Mouse (Mus musculus) erythroblast, embryonic 14.5 days (primary cell): Measurements from ENCODE around the gene Dact3. TPM values are rescaled to one million over a fixed set of nuclear protein-coding genes. Genes with fewer than 3 reads are reported as not detected.

Source experiments
- H3K27me3 ChIP-seq: 2 replicates; pipeline ENCODE4 v1.6.1; 2012; ENCODE audit warnings: inconsistent platforms; ENCODE audit not compliant: control insufficient read depth
- H3K36me3 ChIP-seq: 2 replicates; pipeline ENCODE4 v1.6.1; 2012; ENCODE audit warnings: mild to moderate bottlenecking, inconsistent platforms; ENCODE audit not compliant: control insufficient read depth
- H3K4me1 ChIP-seq: 2 replicates; pipeline ENCODE4 v1.6.1; 2012; ENCODE audit warnings: inconsistent platforms; ENCODE audit not compliant: control insufficient read depth
- H3K4me3 ChIP-seq: replicated peaks from 2 replicates; pipeline ENCODE3; 2012; ENCODE audit warnings: moderate library complexity, mild to moderate bottlenecking, inconsistent platforms
- H3K9me3 ChIP-seq: 2 replicates; pipeline ENCODE4 v1.6.1; 2012; ENCODE audit warnings: low read length, inconsistent platforms, mixed read lengths; ENCODE audit not compliant: control insufficient read depth
- GATA1 ChIP-seq: IDR thresholded peaks from 2 replicates; pipeline ENCODE4 v1.6.1; 2012; ENCODE audit warnings: low read length, inconsistent platforms, mixed read lengths
- TAL1 ChIP-seq: IDR thresholded peaks from 3 replicates; pipeline ENCODE4 v1.6.1; 2012; ENCODE audit warnings: low read length, inconsistent platforms, mixed read lengths
- polyA plus RNA-seq: library from polyadenylated mRNA; stranded (reverse); fragments of >175 nt; gene quantifications from 2 replicates; pipeline ENCODE4 v1.2.3, GENCODE M21; 2012

Dact3 gene
- polyA plus RNA-seq, 1 experiment: 0.02 TPM

DNA sequence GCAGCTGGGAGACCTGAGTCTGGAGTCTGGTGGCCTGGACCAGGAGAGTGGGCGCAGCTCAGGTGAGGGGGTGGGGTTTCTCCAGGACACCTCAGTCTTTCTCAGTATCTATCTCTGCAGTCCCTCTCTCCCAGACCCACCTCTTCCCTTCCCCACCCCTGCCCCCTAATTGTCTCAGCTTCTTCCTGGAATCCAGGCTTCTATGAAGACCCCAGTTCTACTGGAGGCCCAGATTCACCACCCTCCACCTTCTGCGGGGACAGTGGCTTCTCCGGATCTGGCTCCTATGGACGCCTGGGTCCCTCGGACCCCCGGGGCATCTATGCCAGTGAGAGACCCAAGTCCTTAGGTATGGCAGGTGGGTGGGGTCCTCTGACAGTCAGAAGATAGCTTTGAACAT is 8.0 kb downstream of the Dact3 start:
- peaks cover 26% of the 10 kb centered on the region for H3K9me3 ChIP-seq
- no peak for TF ChIP-seq TAL1
- no peak for TF ChIP-seq GATA1
- no peak overlapping the region for H3K4me3 ChIP-seq
- 0 out of 2 replicates have a peak, but pooled peaks cover 2% of the 10 kb centered on the region for H3K4me1 ChIP-seq
- H3K27me3 ChIP-seq: peaks cover 65% of the 10 kb centered on the region
- H3K36me3 ChIP-seq: no peaks in the 10 kb centered on the region; the same call in 1 of the 2 replicates

DNA sequence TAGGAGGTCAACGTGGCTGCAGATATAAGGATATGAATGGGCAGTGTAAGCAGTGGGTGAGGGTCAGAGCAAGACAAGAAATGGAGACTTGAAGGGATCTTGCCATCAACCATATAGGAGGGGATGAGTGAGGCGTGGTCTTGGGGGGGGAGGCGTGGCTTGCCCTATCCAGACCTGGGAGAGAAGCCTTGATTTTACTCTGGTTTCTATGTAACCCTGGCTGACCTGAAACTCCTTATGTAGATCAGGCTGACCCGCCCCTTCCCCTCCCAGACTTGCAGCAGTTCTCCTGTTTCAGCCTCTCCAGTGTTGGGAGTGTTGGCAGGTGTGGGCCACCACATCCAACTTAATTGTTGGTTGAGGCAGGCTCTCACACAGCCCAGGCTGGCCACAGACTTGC is 9.2 kb downstream of the Dact3 start:
- Histone ChIP-seq H3K36me3 (no peaks in the 10 kb centered on the region; the same call in 1 of the 2 replicates), H3K27me3 (peaks cover 75% of the 10 kb centered on the region), H3K4me1 (0 out of 2 replicates have a peak, but pooled peaks cover 2% of the 10 kb centered on the region), H3K9me3 (peaks cover 26% of the 10 kb centered on the region), H3K4me3 (no peak overlapping the region)
- TF ChIP-seq GATA1: no peak

DNA sequence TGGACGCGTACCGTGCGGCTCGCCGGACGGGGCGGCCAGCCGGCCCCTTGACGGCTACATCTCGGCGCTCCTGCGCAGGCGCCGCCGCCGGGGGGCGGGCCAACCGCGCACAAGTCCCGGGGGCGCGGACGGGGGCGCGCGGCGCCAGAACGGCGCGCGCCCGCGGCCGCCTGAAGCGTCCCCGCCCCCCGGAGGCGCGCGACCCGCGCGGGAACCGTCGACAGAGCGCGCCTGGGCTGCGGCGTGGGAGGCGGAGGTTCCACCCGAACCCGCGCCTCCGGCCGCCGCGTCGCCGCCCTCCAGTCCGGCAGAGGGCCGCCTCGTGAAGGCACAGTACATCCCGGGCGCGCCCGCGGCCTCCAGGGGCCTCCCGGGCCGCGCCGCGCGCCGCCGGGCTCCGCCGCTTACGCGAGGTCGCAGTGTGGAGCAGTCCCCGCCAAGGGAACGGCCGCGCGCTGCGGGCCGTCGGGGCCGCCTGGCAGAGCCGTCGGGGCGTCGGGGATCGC is 10.2 kb downstream of the Dact3 start:
- 0 out of 2 replicates have a peak, but pooled peaks cover 2% of the 10 kb centered on the region for H3K4me1 ChIP-seq
- H3K4me3 ChIP-seq: no peak overlapping the region
- peaks cover 26% of the 10 kb centered on the region for H3K9me3 ChIP-seq
- H3K36me3 ChIP-seq: no peaks in the 10 kb centered on the region; the same call in 1 of the 2 replicates
- H3K27me3 ChIP-seq: peaks cover 82% of the 10 kb centered on the region
- TF ChIP-seq GATA1: no peak
- TF ChIP-seq TAL1: no peak

DNA sequence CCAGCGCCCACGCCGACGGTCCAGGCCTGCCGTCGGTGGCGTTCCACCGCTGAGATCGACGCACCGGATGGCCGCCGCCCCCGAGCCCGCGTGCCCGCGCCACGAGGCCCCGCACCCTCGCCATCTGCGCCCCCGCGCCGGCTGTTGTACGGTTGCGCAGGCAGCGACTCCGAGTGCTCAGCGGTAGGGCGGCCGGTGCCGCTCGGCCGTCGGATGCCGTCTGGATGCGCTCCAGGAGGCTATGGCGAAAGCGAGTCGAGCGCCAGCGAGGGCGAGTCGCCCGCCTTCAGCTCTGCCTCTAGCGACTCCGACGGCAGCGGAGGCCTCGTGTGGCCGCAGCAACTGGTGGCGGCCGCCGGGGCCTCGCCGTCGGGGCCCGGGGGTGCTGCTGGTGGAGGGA is 10.8 kb downstream of the Dact3 start:
- Histone ChIP-seq H3K9me3 (peaks cover 26% of the 10 kb centered on the region), H3K27me3 (peaks cover 83% of the 10 kb centered on the region), H3K36me3 (no peaks in the 10 kb centered on the region; the same call in 1 of the 2 replicates), H3K4me3 (no peak overlapping the region), H3K4me1 (peaks cover 2% of the 10 kb centered on the region; the same call in 1 of the 2 replicates)
- no peak for TF ChIP-seq TAL1
- no peak for TF ChIP-seq GATA1

DNA sequence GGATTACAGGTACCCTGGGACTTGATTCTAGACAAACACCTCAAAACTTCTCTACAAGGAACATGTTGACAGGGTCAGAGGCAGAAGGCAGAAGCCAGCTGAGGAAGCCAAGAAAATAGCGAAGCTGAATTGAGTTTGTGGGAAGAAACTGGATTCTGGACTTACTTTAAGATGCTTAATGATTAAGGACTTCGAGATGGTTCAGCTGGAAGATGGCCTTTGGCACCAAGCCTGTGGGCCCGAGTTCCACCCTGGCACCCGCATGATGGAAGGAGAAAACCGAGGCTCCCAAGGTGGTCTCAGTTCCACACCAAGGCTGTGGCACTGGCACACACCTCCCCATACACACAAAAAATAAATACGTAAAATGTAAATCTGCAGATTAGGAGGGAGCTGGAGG is 15.4 kb downstream of the Dact3 start:
- TF ChIP-seq TAL1: no peak
- no peak for TF ChIP-seq GATA1
- no peak overlapping the region for H3K4me3 ChIP-seq
- peaks cover 97% of the 10 kb centered on the region for H3K27me3 ChIP-seq
- H3K9me3 ChIP-seq: peaks cover 13% of the 10 kb centered on the region
- peaks cover 24% of the 10 kb centered on the region for H3K4me1 ChIP-seq
- no peaks in the 10 kb centered on the region; the same call in 1 of the 2 replicates for H3K36me3 ChIP-seq

DNA sequence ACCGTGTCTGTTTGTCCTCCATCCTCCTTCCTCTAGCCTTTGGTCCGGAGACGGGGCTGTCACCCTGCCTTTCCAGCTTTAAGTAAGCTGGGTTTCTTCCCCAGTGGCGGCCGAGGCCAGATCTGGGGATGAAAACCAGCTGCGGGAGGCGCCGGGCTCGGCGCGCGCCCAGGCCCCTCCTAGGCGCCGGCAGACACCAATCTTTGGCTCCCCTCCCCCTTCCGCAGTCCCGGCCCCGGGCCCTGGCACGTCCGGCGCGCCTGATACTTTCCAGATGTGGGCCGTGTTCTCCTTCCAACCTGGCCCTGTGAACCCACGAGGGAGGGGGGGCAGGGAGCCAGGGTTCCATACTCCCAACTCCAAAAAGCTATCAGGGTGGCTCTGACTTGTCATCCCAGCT is 15.8 kb downstream of the Dact3 start:
- peaks cover 94% of the 10 kb centered on the region for H3K27me3 ChIP-seq
- no peak overlapping the region for H3K4me3 ChIP-seq
- H3K4me1 ChIP-seq: peaks cover 24% of the 10 kb centered on the region
- H3K9me3 ChIP-seq: peaks cover 9% of the 10 kb centered on the region
- H3K36me3 ChIP-seq: no peaks in the 10 kb centered on the region; the same call in 1 of the 2 replicates
- TF ChIP-seq GATA1: no peak
- TF ChIP-seq TAL1: no peak

DNA sequence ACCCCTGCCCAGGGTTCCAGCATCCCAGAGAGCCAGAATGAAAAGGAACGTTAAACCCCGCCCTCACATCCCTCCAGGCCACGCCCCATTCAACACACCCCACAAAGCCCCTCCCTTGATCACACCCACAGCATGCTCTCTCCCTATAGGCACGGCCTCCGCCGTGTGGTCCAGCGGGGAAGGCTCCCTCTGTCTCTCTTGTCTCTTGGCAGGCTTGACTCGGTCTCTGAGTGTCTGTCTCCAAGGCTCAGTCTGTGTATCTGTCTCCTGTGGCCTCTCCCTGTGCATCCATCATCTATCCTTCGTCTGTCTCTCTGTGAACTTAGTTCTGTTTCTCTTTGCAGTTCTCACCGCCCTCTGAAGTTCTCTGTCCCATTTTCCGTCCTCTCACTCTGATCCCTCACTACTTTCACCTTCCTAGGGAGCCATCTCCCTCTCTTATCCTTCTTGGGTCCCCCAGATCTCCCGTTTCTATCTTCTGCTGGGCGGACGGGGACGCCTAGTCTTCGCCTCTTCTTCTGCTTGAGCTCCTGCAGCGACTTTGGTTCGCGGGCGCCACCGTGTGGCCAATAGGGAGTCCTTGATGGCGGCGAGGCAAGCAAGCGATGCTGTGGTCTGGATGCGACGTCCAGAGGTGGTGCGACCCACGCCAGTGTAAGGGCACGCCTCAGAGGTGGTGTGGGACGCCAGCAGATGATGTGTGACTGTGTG is 16.7 kb downstream of the Dact3 start, which contains the start of gene Gng8:
Gene Gng8, plus strand, starts transcription at position 146 of the 711 bp plus-strand sequence.
- peak within 1 kb of the TSS; percentile 38 for H3K4me3 ChIP-seq
- H3K36me3 ChIP-seq: no peaks in the 10 kb centered on the region
- peaks cover 86% of the 10 kb centered on the region for H3K27me3 ChIP-seq
- peaks cover under 1% of the 10 kb centered on the region for H3K9me3 ChIP-seq
- no peak for TF ChIP-seq TAL1
- TF ChIP-seq GATA1: no peak
- peaks cover 24% of the 10 kb centered on the region for H3K4me1 ChIP-seq

DNA sequence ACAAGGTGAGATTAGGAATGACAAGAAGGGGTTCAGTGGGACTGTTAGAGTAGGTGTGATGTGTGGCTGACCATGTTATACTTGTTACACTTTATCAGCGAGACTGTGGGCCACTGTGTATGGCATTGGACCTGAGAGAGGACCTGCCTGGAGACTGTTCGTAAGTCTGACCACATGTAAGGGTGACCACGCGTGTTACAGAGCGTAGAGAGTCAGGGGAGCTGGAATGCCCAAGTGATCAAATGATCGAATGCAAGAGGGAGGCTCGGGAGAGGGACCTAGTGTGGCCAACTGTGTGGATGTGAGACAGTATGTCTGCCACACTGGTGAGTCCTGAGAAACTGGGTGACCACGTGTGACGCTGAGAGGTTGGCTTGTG is 17.2 kb downstream of the Dact3 start:
- peak overlapping the region; percentile 38 for H3K4me3 ChIP-seq
- no peak for TF ChIP-seq GATA1
- TF ChIP-seq TAL1: no peak
- H3K4me1 ChIP-seq: peaks cover 24% of the 10 kb centered on the region
- H3K27me3 ChIP-seq: peaks cover 80% of the 10 kb centered on the region
- no peaks in the 10 kb centered on the region for H3K36me3 ChIP-seq
- no peaks in the 10 kb centered on the region for H3K9me3 ChIP-seq

DNA sequence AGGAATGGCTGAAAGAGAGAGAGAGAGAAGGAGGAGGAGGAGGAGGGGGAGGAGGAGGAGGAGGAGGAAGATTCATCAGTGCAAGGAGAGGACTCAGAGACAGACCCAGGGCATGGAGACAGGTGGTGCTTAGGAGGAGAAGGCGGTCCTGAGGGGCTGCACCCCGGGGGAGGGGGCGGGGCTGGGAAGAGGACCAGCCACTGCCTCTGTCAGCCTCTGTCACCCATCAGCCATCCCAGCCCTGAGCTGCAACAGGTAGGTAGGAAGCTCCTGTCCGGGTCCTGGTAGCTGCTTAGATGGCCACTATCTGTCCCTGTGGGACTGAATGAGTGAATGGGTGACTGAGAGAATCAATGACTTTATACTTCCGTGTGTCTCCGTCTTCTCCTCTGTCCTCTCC is 18.5 kb downstream of the Dact3 start:
- Histone ChIP-seq H3K4me1 (peaks cover 24% of the 10 kb centered on the region), H3K4me3 (no peak overlapping the region), H3K36me3 (no peaks in the 10 kb centered on the region), H3K9me3 (no peaks in the 10 kb centered on the region), H3K27me3 (peaks cover 68% of the 10 kb centered on the region)
- no peak for TF ChIP-seq GATA1
- no peak for TF ChIP-seq TAL1

DNA sequence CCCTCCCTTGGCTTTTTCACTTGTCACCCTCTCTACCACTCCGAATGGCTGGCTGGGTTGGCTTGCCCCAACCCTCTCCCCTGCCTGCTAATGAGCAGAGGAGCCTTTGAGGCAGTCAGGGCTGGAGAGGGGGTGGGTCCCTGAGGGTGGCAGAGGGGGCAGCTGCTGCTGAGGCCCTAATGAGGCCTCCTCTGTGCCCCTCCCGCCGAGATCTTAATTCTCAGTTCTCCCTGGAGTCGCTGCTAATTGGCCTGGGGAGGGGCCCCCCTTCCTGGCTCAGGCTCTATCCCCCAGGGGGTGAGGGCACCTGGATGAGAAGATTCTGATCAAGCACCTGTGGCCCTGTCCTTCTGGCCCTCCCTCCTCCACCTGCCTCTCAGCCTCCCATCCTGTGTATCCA is 19.2 kb downstream of the Dact3 start:
- Histone ChIP-seq H3K27me3 (peaks cover 65% of the 10 kb centered on the region), H3K4me1 (peaks cover 24% of the 10 kb centered on the region), H3K4me3 (no peak overlapping the region), H3K9me3 (no peaks in the 10 kb centered on the region), H3K36me3 (no peaks in the 10 kb centered on the region)
- TF ChIP-seq TAL1: no peak
- no peak for TF ChIP-seq GATA1
